Mouse (Mus musculus): ENCODE data around the gene Gipr. TPM values are rescaled to one million over a fixed set of nuclear protein-coding genes. Genes with fewer than 3 reads are reported as not detected.

Gene Gipr
- polyA plus RNA-seq, 1 experiment from 2014 or later, result 73.9 TPM

DNA sequence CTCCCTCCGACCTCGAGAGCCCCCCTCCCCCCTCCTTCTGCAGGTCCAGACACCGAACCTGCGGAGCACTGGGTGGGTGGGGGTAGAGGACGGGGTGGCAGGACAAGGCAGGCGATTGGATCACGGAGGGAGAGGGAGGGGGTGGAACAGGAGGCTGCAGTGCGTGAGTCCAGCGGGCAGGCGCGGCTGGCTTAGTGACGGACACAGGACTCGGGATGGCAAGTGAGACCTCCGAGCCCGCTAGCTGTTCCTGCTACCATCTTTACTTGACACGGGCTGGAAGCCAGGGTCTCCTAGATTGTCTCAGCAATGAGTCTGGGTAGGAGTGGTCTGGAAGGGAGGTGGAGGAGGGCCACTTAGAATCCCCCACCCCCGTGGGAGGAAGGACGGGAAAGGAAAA lies 12.1 kb upstream of the Gipr start:
- no peaks in the 10 kb centered on the region for H3K36me3 ChIP-seq
- no peak overlapping the region for H3K27ac ChIP-seq
- H3K27me3 ChIP-seq, result peaks cover 53% of the 10 kb centered on the region
- 0 out of 2 replicates have a peak overlapping the region, but pooled peaks have one; percentile 3 for H3K4me2 ChIP-seq
- H3K4me1 ChIP-seq (replicated peaks), result peaks cover 37% of the 10 kb centered on the region
- WGBS, result 12% methylated on average over 18 of the region's 18 CpGs
- H3K9ac ChIP-seq, result no peak overlapping the region
- H3K4me3 ChIP-seq, result no peak overlapping the region; the same call in 1 of the 2 replicates
- no peak for ATAC-seq (replicated peaks; ENCODE audit: insufficient number of reproducible peaks, insufficient read depth, low FRiP score, low read depth)
- H3K9me3 ChIP-seq (replicated peaks), result no peaks in the 10 kb centered on the region

DNA sequence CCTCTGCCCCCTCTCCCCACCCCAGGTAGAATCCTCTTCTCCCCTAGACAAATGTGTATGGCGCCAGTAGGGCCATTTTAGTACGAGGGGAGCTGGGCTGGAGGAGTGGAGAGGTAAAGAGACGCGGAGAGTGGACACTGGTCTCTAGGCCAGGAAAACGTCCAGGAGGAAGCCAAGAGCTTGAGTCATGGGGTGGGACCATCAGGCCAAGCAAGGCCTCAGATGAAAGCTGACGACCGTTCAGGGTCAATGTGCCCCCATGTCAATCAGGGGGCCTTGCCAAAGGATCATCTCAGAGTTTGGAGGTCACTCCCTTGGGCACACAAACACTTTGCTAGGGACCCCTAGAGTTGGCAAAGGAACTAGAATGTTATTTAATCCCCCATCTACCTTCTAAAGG lies 11.3 kb upstream of the Gipr start:
- 70% methylated on average over 7 of the region's 7 CpGs for WGBS
- Histone ChIP-seq H3K9ac (no peak overlapping the region), H3K36me3 (no peaks in the 10 kb centered on the region), H3K27ac (no peak overlapping the region), H3K4me2 (no peak overlapping the region), H3K27me3 (peaks cover 53% of the 10 kb centered on the region), H3K4me3 (no peak overlapping the region), H3K9me3 (replicated peaks) (no peaks in the 10 kb centered on the region), H3K4me1 (replicated peaks) (peaks cover 42% of the 10 kb centered on the region)
- no peak for ATAC-seq (replicated peaks; ENCODE audit: insufficient number of reproducible peaks, insufficient read depth, low FRiP score, low read depth)

DNA sequence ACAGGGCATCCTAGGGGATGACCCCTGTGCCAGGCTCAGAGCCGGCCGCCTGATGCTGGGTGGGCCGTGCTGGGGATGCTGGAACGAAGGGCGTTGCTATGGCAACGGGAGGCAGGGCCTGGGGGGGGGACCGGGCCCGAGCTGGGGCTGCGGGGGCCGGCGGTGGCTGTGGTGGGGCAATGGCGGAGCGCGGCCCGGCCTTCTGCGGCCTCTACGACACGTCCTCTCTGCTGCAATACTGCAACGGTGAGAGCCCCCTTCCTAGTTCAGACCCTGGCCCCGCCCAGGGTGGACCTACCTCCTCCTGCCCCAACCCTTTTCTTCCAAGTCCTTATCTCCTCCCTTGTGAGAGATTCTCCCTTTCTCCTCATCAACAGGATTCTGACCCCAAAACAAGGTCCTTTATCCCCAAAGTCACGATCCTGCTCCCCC lies 10.6 kb upstream of the Gipr start:
- H3K4me3 ChIP-seq, result peak overlapping the region; percentile 24; the same call in 1 of the 2 replicates
- 0 out of 2 replicates have a peak overlapping the region, but pooled peaks have one; percentile 29 for H3K9ac ChIP-seq
- H3K4me1 ChIP-seq (replicated peaks), result peaks cover 42% of the 10 kb centered on the region
- ATAC-seq (replicated peaks; ENCODE audit: insufficient number of reproducible peaks, insufficient read depth, low FRiP score, low read depth), result no peak
- no peaks in the 10 kb centered on the region for H3K9me3 ChIP-seq (replicated peaks)
- H3K4me2 ChIP-seq, result peak overlapping the region; percentile 37
- WGBS, result 8% methylated on average over 21 of the region's 21 CpGs
- peaks cover 53% of the 10 kb centered on the region for H3K27me3 ChIP-seq
- H3K27ac ChIP-seq, result no peak overlapping the region
- no peaks in the 10 kb centered on the region for H3K36me3 ChIP-seq

DNA sequence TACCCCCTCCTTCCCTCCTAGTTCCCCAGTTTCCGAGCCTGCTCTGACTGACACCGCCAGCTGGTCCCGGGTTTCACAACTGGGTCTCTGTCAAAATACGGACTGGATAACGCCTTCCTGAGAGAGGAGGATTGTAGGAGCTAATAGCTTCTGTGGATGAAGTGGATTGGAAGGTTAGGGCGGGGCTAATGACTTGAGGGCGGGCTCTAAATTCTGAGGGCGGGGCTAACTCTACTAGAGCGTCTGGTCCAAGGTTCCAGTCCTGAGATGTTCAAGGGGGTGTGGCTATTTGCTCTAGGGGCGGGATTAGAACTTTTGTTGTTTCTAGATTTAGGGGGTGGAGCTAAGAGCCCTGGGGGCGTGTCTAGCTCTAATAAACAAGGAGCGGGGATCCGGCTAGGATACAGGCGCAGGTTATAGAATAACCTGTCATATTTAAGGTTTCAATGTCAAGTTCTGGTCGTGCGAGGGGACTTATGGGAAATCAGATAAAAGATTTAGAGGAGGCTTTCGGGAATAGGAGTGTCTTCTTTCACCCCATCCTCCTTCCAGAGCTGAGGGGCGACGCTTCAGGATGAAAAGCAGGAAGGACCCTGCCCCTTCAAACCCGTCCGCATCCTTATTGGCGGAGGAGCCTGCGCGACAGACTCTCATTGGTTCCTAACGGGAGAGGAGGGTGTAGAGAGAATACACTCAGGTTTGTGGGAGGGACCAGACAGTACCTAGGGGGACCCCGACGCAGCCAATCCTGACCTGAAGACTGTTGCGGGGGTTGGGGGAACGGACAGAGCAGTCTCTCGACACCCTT lies 10.0 kb upstream of the Gipr start, which contains the start of gene Eml2:
Eml2 (plus strand) TSS at position 714 of the 808 bp plus-strand sequence.
- Histone ChIP-seq H3K4me1 (replicated peaks) (peaks cover 46% of the 10 kb centered on the region), H3K4me2 (peak within 1 kb of the TSS; percentile 37), H3K27ac (no peak within 1 kb of the TSS), H3K9me3 (replicated peaks) (no peaks in the 10 kb centered on the region), H3K36me3 (no peaks in the 10 kb centered on the region), H3K4me3 (peak within 1 kb of the TSS; percentile 24; the same call in 1 of the 2 replicates), H3K9ac (0 out of 2 replicates have a peak within 1 kb of the TSS, but pooled peaks have one; percentile 29), H3K27me3 (peaks cover 53% of the 10 kb centered on the region)
- ATAC-seq (replicated peaks; ENCODE audit: insufficient number of reproducible peaks, insufficient read depth, low FRiP score, low read depth), result no peak
- WGBS, result 2% methylated on average over 30 of the region's 30 CpGs

DNA sequence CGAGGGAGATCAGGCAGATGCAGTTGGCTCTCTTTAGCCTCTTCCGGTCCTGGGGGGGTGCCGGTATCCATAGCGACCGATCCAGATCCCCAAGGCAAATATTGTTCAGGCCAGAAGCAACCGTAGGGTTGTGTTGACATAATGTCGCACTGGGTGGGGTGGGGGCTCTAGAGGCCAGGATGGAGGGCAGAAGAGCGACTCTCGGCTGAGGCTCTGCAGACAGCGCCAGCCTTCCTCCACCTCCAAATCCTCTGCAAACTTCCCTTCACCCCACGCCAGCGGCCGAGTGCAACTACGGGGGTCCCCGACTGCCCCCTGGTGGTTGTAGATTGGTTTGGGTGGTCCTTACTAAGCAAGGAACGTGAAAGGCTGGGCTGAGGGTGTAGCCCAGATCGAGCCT lies 6.9 kb upstream of the Gipr start:
- no peaks in the 10 kb centered on the region for H3K36me3 ChIP-seq
- peak overlapping the region; percentile 36 for H3K4me3 ChIP-seq
- H3K4me2 ChIP-seq, result peak overlapping the region; percentile 61
- peaks cover 32% of the 10 kb centered on the region for H3K27me3 ChIP-seq
- ATAC-seq (replicated peaks; ENCODE audit: insufficient number of reproducible peaks, insufficient read depth, low FRiP score, low read depth), result peak; percentile 37; the same call in 1 of the 2 replicates
- H3K9me3 ChIP-seq (replicated peaks), result no peaks in the 10 kb centered on the region
- peaks cover 50% of the 10 kb centered on the region for H3K4me1 ChIP-seq (replicated peaks)
- WGBS, result 7% methylated on average over 17 of the region's 17 CpGs
- H3K27ac ChIP-seq, result peak overlapping the region; percentile 94
- no peak overlapping the region for H3K9ac ChIP-seq

DNA sequence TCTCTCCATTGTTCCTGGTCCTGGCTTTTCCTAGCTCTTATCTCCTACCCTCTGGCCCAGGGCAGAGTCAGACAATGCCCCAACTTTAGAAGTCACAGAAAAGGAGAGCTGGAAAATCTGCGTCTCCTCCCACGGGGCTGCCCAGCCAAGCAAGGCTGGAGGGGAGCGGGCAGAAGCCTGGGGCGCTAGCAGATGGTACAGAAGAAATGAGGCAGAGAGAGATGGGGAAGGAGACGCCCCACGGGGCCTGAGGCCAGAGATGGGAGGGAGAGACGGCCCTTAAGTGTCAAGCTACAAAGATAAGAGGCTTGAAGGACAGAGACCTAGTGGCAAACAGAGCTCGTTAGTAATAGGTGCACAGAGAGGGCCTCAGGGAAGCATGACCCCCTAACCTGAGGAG lies 5.9 kb upstream of the Gipr start:
- Histone ChIP-seq H3K9ac (peak overlapping the region; percentile 29; the same call in 1 of the 2 replicates), H3K27me3 (peaks cover 21% of the 10 kb centered on the region), H3K27ac (peak overlapping the region; percentile 94), H3K36me3 (no peaks in the 10 kb centered on the region), H3K4me1 (replicated peaks) (peaks cover 49% of the 10 kb centered on the region), H3K4me2 (no peak overlapping the region; the same call in 1 of the 2 replicates), H3K4me3 (no peak overlapping the region), H3K9me3 (replicated peaks) (no peaks in the 10 kb centered on the region)
- ATAC-seq (replicated peaks; ENCODE audit: insufficient number of reproducible peaks, insufficient read depth, low FRiP score, low read depth), result no peak
- 25% methylated on average over 8 of the region's 8 CpGs for WGBS

DNA sequence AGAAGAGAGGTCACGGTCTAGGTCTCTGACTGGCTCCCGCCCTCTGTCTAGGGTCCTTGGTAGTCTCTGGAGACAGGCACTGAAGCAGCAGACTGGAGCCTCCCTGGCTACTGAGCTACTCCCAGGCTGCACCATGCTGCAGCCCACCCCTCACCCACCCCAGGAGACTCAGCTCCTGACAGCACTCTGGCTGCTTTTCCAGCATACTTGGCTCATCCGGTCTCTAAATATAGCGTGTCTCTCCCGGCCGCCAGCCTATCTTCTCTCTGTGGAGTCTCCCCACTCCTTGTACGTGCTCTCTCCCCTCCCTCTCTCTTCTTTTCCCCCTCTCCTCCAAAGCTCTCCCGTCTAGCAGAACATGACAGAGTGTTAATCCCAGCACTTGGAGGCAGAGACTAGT lies 4.2 kb upstream of the Gipr start:
- peak; percentile 84 for ATAC-seq (replicated peaks; ENCODE audit: insufficient number of reproducible peaks, insufficient read depth, low FRiP score, low read depth)
- Histone ChIP-seq H3K27me3 (0 out of 2 replicates have a peak, but pooled peaks cover 5% of the 10 kb centered on the region), H3K4me1 (replicated peaks) (peaks cover 54% of the 10 kb centered on the region), H3K4me3 (no peak overlapping the region), H3K9ac (no peak overlapping the region), H3K4me2 (peak overlapping the region; percentile 38), H3K9me3 (replicated peaks) (no peaks in the 10 kb centered on the region), H3K27ac (peak overlapping the region; percentile 94), H3K36me3 (no peaks in the 10 kb centered on the region)
- WGBS, result 21% methylated on average over 8 of the region's 8 CpGs

DNA sequence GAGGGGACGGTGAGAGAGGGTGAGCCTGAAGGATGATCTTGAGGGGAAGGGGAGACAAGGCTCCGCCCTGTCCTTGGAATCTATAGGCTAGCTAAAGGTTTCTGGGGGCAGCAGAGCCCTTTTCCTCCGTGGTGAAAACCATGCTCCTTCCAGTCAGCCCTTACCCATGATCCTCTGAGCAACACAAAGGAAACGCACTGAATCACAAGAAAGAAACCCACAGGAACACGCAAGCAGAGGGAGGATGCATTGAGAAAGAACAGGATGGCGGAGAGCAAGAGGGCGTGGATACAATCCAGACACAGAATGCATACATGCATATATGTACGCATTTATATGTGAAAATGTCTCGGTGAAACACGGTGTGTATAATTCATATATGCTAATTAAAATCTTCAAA lies 3.6 kb upstream of the Gipr start:
- 59% methylated on average over 10 of the region's 10 CpGs for WGBS
- Histone ChIP-seq H3K9ac (no peak overlapping the region), H3K27me3 (0 out of 2 replicates have a peak, but pooled peaks cover 2% of the 10 kb centered on the region), H3K27ac (peak overlapping the region; percentile 94), H3K4me2 (peak overlapping the region; percentile 38; the same call in 1 of the 2 replicates), H3K9me3 (replicated peaks) (no peaks in the 10 kb centered on the region), H3K36me3 (no peaks in the 10 kb centered on the region), H3K4me1 (replicated peaks) (peaks cover 60% of the 10 kb centered on the region), H3K4me3 (no peak overlapping the region)
- ATAC-seq (replicated peaks; ENCODE audit: insufficient number of reproducible peaks, insufficient read depth, low FRiP score, low read depth), result no peak

DNA sequence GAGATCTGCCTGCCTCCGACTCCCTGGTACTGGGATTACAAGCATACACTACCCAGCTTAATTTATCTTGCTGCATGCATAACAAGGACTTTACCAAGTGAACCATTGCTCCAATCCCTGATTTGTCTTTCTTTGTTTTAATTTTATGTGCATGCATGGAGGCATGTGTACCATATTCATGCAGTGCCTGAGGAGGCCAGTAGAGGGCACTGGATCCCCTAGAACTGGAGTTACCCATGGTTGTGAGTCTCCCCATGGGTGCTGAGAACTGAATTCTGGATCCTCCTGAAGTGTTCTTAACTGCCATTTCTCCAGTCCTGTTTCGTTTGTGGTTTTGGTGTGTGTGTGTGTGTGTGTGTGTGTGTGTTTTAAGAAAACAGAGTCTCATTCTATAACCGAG lies 1.1 kb upstream of the Gipr start:
- Histone ChIP-seq H3K9me3 (replicated peaks) (no peaks in the 10 kb centered on the region), H3K4me1 (replicated peaks) (peaks cover 63% of the 10 kb centered on the region), H3K27me3 (0 out of 2 replicates have a peak, but pooled peaks cover 3% of the 10 kb centered on the region), H3K9ac (no peak overlapping the region), H3K4me2 (no peak overlapping the region), H3K4me3 (no peak overlapping the region), H3K36me3 (peaks cover 5% of the 10 kb centered on the region; the same call in 1 of the 2 replicates), H3K27ac (peak overlapping the region; percentile 89)
- ATAC-seq (replicated peaks; ENCODE audit: insufficient number of reproducible peaks, insufficient read depth, low FRiP score, low read depth), result no peak
- 82% methylated on average over 3 of the region's 3 CpGs for WGBS

DNA sequence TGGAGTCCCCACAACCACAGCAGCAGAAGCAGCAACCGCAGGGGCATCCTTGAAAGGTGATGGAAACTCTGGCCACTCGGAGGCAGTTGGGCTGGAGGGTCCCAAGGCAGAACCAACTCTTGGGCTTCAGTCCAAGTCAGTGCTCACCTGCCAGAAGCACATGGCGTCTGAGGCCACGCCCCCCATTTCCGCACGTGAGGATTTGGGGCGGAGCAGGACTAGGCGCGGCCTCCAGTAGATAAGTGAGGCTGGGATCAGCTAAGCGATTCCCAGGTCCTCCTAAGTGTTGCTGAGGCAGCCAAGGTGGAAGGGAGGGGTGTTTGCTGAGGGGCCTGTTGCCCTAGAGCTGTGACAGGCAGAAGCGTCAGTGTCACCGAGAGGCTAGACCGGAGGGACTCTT lies 949 bp downstream of the Gipr start:
- peaks cover 9% of the 10 kb centered on the region; the same call in 1 of the 2 replicates for H3K36me3 ChIP-seq
- peak overlapping the region; percentile 47 for H3K4me3 ChIP-seq
- H3K27me3 ChIP-seq, result peaks cover 3% of the 10 kb centered on the region; the same call in 1 of the 2 replicates
- H3K4me1 ChIP-seq (replicated peaks), result peaks cover 53% of the 10 kb centered on the region
- peak overlapping the region; percentile 56 for H3K9ac ChIP-seq
- ATAC-seq (replicated peaks; ENCODE audit: insufficient number of reproducible peaks, insufficient read depth, low FRiP score, low read depth), result peak; percentile 44; the same call in 1 of the 2 replicates
- H3K4me2 ChIP-seq, result peak overlapping the region; percentile 65
- no peaks in the 10 kb centered on the region for H3K9me3 ChIP-seq (replicated peaks)
- 2% methylated on average over 13 of the region's 13 CpGs for WGBS
- H3K27ac ChIP-seq, result peak overlapping the region; percentile 89

DNA sequence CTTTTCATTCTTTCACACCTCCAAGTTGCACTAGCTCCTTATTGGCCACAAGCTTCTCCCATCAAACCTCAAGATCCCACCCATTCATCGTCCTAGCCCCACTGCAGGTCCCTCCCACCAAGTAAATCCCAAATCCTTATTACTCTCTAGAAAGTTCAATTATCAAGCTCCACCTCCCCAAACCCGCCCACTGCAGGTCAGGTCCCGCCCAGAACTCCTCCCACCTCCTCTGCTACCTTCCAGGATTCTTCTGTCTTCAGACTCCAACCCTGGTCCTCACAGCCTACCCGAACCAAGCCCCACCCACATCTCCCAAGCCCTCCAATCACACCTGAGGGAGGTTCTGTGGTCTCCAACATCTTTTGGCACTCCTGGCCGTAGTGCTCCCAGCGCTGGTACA lies 1.7 kb downstream of the Gipr start:
- no peak for ATAC-seq (replicated peaks; ENCODE audit: insufficient number of reproducible peaks, insufficient read depth, low FRiP score, low read depth)
- peak overlapping the region; percentile 65 for H3K4me2 ChIP-seq
- peaks cover 9% of the 10 kb centered on the region; the same call in 1 of the 2 replicates for H3K36me3 ChIP-seq
- H3K27me3 ChIP-seq, result peaks cover 10% of the 10 kb centered on the region
- peak overlapping the region; percentile 89; the same call in 1 of the 2 replicates for H3K27ac ChIP-seq
- peaks cover 52% of the 10 kb centered on the region for H3K4me1 ChIP-seq (replicated peaks)
- H3K4me3 ChIP-seq, result peak overlapping the region; percentile 47
- H3K9ac ChIP-seq, result peak overlapping the region; percentile 42
- 8% methylated on average over 6 of the region's 6 CpGs for WGBS
- no peaks in the 10 kb centered on the region for H3K9me3 ChIP-seq (replicated peaks)
